Mouse (Mus musculus) embryonic facial prominence, embryonic 15.5 days (tissue): ENCODE measurements around the gene Hmgn3. TPM values are rescaled to one million over a fixed set of nuclear protein-coding genes. Genes with fewer than 3 reads are reported as not detected.
"Not testable (repeated sequence)": the region's sequence is repeated elsewhere in the genome, so short reads cannot be mapped to it uniquely, and the experiment has no call there.

Source experiments
- ATAC-seq: fragments of 200-750 bp; cut with Nextera tagmentation; 2 replicates; pipeline ENCODE4 v1.8.0; 2017; ENCODE audit warnings: low read depth, moderate TSS enrichment; ENCODE audit not compliant: insufficient number of reproducible peaks, low FRiP score, low TSS enrichment
- H3K27ac ChIP-seq: fragments of 300-500 bp; sonication (generic); replicated peaks from 2 replicates; pipeline ENCODE4 v1.5.1; 2015; ENCODE audit warnings: mild to moderate bottlenecking, inconsistent platforms
- H3K27me3 ChIP-seq: fragments of 300-500 bp; sonication (generic); 2 replicates; pipeline ENCODE4 v1.6.1; 2015; ENCODE audit warnings: inconsistent platforms
- H3K36me3 ChIP-seq: fragments of 300-500 bp; sonication (generic); 2 replicates; pipeline ENCODE4 v1.6.1; 2015; ENCODE audit warnings: mild to moderate bottlenecking, inconsistent platforms
- H3K4me1 ChIP-seq: fragments of 300-500 bp; sonication (generic); 2 replicates; pipeline ENCODE4 v1.6.1; 2015; ENCODE audit warnings: inconsistent platforms
- H3K4me2 ChIP-seq: fragments of 300-500 bp; sonication (generic); replicated peaks from 2 replicates; pipeline ENCODE4 v1.6.1; 2015; ENCODE audit warnings: mild to moderate bottlenecking, inconsistent platforms
- H3K4me3 ChIP-seq: fragments of 300-500 bp; sonication (generic); replicated peaks from 2 replicates; pipeline ENCODE4 v1.5.1; 2015; ENCODE audit warnings: mild to moderate bottlenecking, inconsistent platforms
- H3K9ac ChIP-seq: fragments of 300-500 bp; sonication (generic); 2 replicates; pipeline ENCODE4 v1.6.1; 2015; ENCODE audit warnings: inconsistent platforms
- H3K9me3 ChIP-seq: fragments of 300-500 bp; sonication (generic); replicated peaks from 2 replicates; pipeline ENCODE4 v1.6.1; 2016; ENCODE audit warnings: inconsistent platforms
- WGBS: fragments of 180-500 bp; shearing (Covaris S2); methylation state at CpG from one replicate; pipeline ENCODE4 v1.1.7; 2015; 5-methylcytosine and 5-hydroxymethylcytosine counted together
- polyA plus RNA-seq: library from polyadenylated mRNA; unstranded; fragments of >200 nt; fragmentation: Nextera tagmentation; extraction: Ambion mirVana; gene quantifications from 2 replicates; pipeline ENCODE4 v1.2.1, GENCODE M21; 2015

Hmgn3 gene
- polyA plus RNA-seq: 206 and 216 TPM in 2 replicates

GRCm38 (mm10) chr9:83146446-83147188 is at the start of gene Hmgn3:
Gene Hmgn3 (minus strand): TSS chr9:83146685.
- Histone ChIP-seq H3K27ac (peak within 1 kb of the TSS; percentile 89), H3K4me2 (peak within 1 kb of the TSS; percentile 93), H3K4me3 (peak within 1 kb of the TSS; percentile 73), H3K36me3 (no peaks in the 10 kb centered on the region), H3K9me3 (no peaks in the 10 kb centered on the region), H3K9ac (peak within 1 kb of the TSS; percentile 43), H3K4me1 (peaks cover 5% of the 10 kb centered on the region; the same call in 1 of the 2 replicates), H3K27me3 (no peaks in the 10 kb centered on the region)
- 8% methylated on average over 28 of the region's 28 CpGs for WGBS
- peak; percentile 96 for ATAC-seq

GRCm38 (mm10) chr9:83195765-83196164 is 49.3 kb upstream of the Hmgn3 start:
- Histone ChIP-seq H3K9ac (no peak overlapping the region), H3K9me3 (no peaks in the 10 kb centered on the region), H3K4me1 (peaks cover 16% of the 10 kb centered on the region), H3K27me3 (no peaks in the 10 kb centered on the region), H3K27ac (no peak overlapping the region), H3K4me2 (no peak overlapping the region), H3K4me3 (no peak overlapping the region), H3K36me3 (no peaks in the 10 kb centered on the region)
- WGBS: 68% methylated on average over 10 of the region's 10 CpGs
- ATAC-seq: no peak

GRCm38 (mm10) chr9:83195007-83195406 is 48.5 kb upstream of the Hmgn3 start:
- Histone ChIP-seq H3K4me3 (no peak overlapping the region), H3K4me1 (peaks cover 16% of the 10 kb centered on the region), H3K36me3 (no peaks in the 10 kb centered on the region), H3K27ac (no peak overlapping the region), H3K27me3 (no peaks in the 10 kb centered on the region), H3K9ac (no peak overlapping the region), H3K4me2 (no peak overlapping the region), H3K9me3 (no peaks in the 10 kb centered on the region)
- WGBS: 47% methylated on average over 6 of the region's 6 CpGs
- no peak for ATAC-seq

GRCm38 (mm10) chr9:83187752-83188151 is 41.3 kb upstream of the Hmgn3 start:
- WGBS: 48% methylated on average over 2 of the region's 2 CpGs
- Histone ChIP-seq H3K9ac (no peak overlapping the region), H3K27me3 (no peaks in the 10 kb centered on the region), H3K9me3 (no peaks in the 10 kb centered on the region), H3K36me3 (no peaks in the 10 kb centered on the region), H3K4me1 (no peaks in the 10 kb centered on the region), H3K27ac (no peak overlapping the region), H3K4me2 (no peak overlapping the region), H3K4me3 (no peak overlapping the region)
- no peak for ATAC-seq

GRCm38 (mm10) chr9:83145591-83146445 is 667 bp downstream of the Hmgn3 start:
- Histone ChIP-seq H3K4me1 (peaks cover 5% of the 10 kb centered on the region; the same call in 1 of the 2 replicates), H3K9ac (peak overlapping the region; percentile 43), H3K4me3 (peak overlapping the region; percentile 73), H3K36me3 (no peaks in the 10 kb centered on the region; the same call in 1 of the 2 replicates), H3K9me3 (no peaks in the 10 kb centered on the region), H3K27me3 (no peaks in the 10 kb centered on the region), H3K27ac (peak overlapping the region; percentile 89), H3K4me2 (peak overlapping the region; percentile 93)
- ATAC-seq: peak; percentile 80
- 3% methylated on average over 53 of the region's 53 CpGs for WGBS

- no peak overlapping the region for H3K4me3 ChIP-seq
- 0 out of 2 replicates have a peak, but pooled peaks cover 4% of the 10 kb centered on the region for H3K9me3 ChIP-seq
- no peak overlapping the region for H3K9ac ChIP-seq
- 84% methylated on average over 4 of the region's 4 CpGs for WGBS
- ATAC-seq: no peak
- H3K36me3 ChIP-seq: no peaks in the 10 kb centered on the region
- H3K27ac ChIP-seq: no peak overlapping the region
- peaks cover 5% of the 10 kb centered on the region; the same call in 1 of the 2 replicates for H3K4me1 ChIP-seq
- H3K27me3 ChIP-seq: no peaks in the 10 kb centered on the region
- H3K4me2 ChIP-seq: no peak overlapping the region
These were observed 16.7 kb downstream of the Hmgn3 start for GRCm38 (mm10) chr9:83129831-83130230.

- Histone ChIP-seq H3K4me2 (no peak overlapping the region), H3K36me3 (0 out of 2 replicates have a peak, but pooled peaks cover 3% of the 10 kb centered on the region), H3K27me3 (no peaks in the 10 kb centered on the region), H3K9me3 (0 out of 2 replicates have a peak, but pooled peaks cover 4% of the 10 kb centered on the region), H3K9ac (no peak overlapping the region), H3K27ac (no peak overlapping the region), H3K4me1 (peaks cover 5% of the 10 kb centered on the region; the same call in 1 of the 2 replicates), H3K4me3 (no peak overlapping the region)
- ATAC-seq: no peak; the same call in 1 of the 2 replicates
- whole genome bisulfite sequencing: 14% methylated on average over 7 of the region's 7 CpGs
These were observed 18.6 kb downstream of the Hmgn3 start for GRCm38 (mm10) chr9:83127840-83128239.

- H3K9me3 ChIP-seq, H3K4me3 ChIP-seq, ATAC-seq, H3K27ac ChIP-seq, H3K4me2 ChIP-seq, H3K9ac ChIP-seq, H3K36me3 ChIP-seq, H3K4me1 ChIP-seq, H3K27me3 ChIP-seq: not testable (repeated sequence)
- 85% methylated on average over 6 of the region's 6 CpGs for WGBS
These were observed 20.0 kb downstream of the Hmgn3 start for GRCm38 (mm10) chr9:83126482-83126881.

- no peak overlapping the region for H3K9ac ChIP-seq
- no peaks in the 10 kb centered on the region for H3K9me3 ChIP-seq
- H3K4me2 ChIP-seq: no peak overlapping the region
- peaks cover 3% of the 10 kb centered on the region; the same call in 1 of the 2 replicates for H3K36me3 ChIP-seq
- whole genome bisulfite sequencing: 78% methylated on average over 2 of the region's 2 CpGs
- no peaks in the 10 kb centered on the region for H3K27me3 ChIP-seq
- ATAC-seq: no peak
- no peak overlapping the region for H3K4me3 ChIP-seq
- no peak overlapping the region for H3K27ac ChIP-seq
- H3K4me1 ChIP-seq: no peaks in the 10 kb centered on the region
These were observed 27.3 kb downstream of the Hmgn3 start for GRCm38 (mm10) chr9:83119211-83119610.

GRCm38 (mm10) chr9:83117486-83117885 is 29.0 kb downstream of the Hmgn3 start:
- Histone ChIP-seq H3K27ac (no peak overlapping the region), H3K4me2 (no peak overlapping the region), H3K9me3 (no peaks in the 10 kb centered on the region), H3K36me3 (no peaks in the 10 kb centered on the region; the same call in 1 of the 2 replicates), H3K9ac (no peak overlapping the region), H3K27me3 (no peaks in the 10 kb centered on the region), H3K4me3 (no peak overlapping the region), H3K4me1 (no peaks in the 10 kb centered on the region)
- WGBS: 83% methylated on average over 7 of the region's 7 CpGs
- no peak for ATAC-seq

- 89% methylated on average over 15 of the region's 15 CpGs for WGBS
- ATAC-seq: no peak
These were observed 29.6 kb downstream of the Hmgn3 start for GRCm38 (mm10) chr9:83116774-83117474.

More at GRCm38 (mm10) chr9:83116774-83117474, 29.6 kb downstream of the Hmgn3 start:
- H3K36me3 ChIP-seq: no peaks in the 10 kb centered on the region; the same call in 1 of the 2 replicates
- H3K4me1 ChIP-seq: no peaks in the 10 kb centered on the region
- no peaks in the 10 kb centered on the region for H3K9me3 ChIP-seq
- H3K4me2 ChIP-seq: no peak overlapping the region
- no peaks in the 10 kb centered on the region for H3K27me3 ChIP-seq
- H3K9ac ChIP-seq: no peak overlapping the region
- H3K4me3 ChIP-seq: no peak overlapping the region
- no peak overlapping the region for H3K27ac ChIP-seq
